Mouse (Mus musculus) midbrain, embryonic 14.5 days (tissue): Measurements from ENCODE around the gene Adcy3. TPM values are rescaled to one million over a fixed set of nuclear protein-coding genes. Genes with fewer than 3 reads are reported as not detected.

Source experiments
- ATAC-seq: fragments of 200-750 bp; cut with Nextera tagmentation; 2 replicates; pipeline ENCODE4 v1.8.0; 2017; ENCODE audit warnings: moderate number of reproducible peaks, moderate library complexity; ENCODE audit not compliant: low FRiP score, low TSS enrichment
- DNase-seq: peaks from one replicate; pipeline ENCODE4 v3.0.0-alpha.2; 2015
- H3K27ac ChIP-seq: fragments of 300-500 bp; sonication (generic); replicated peaks from 2 replicates; pipeline ENCODE4 v1.5.1; 2014; ENCODE audit warnings: mild to moderate bottlenecking, low read depth, low read length, moderate library complexity
- H3K27me3 ChIP-seq: fragments of 300-500 bp; sonication (generic); 2 replicates; pipeline ENCODE4 v1.6.1; 2014; ENCODE audit warnings: low read length, control low read depth, mixed read lengths; ENCODE audit not compliant: control insufficient read depth, insufficient read depth
- H3K36me3 ChIP-seq: fragments of 300-500 bp; sonication (generic); 2 replicates; pipeline ENCODE4 v1.6.1; 2014; ENCODE audit warnings: low read length, control low read depth; ENCODE audit not compliant: control insufficient read depth, insufficient read depth
- H3K4me1 ChIP-seq: fragments of 300-500 bp; sonication (generic); 2 replicates; pipeline ENCODE4 v1.6.1; 2014; ENCODE audit warnings: mild to moderate bottlenecking, antibody characterized with exemption, low read length, control low read depth; ENCODE audit not compliant: control insufficient read depth, insufficient read depth
- H3K4me2 ChIP-seq: fragments of 300-500 bp; sonication (generic); 2 replicates; pipeline ENCODE4 v1.6.1; 2014; ENCODE audit warnings: mild to moderate bottlenecking, low read length, moderate library complexity
- H3K4me3 ChIP-seq: fragments of 300-500 bp; sonication (generic); replicated peaks from 2 replicates; pipeline ENCODE4 v1.5.1; 2014; ENCODE audit warnings: low read depth, low read length
- H3K9ac ChIP-seq: fragments of 300-500 bp; sonication (generic); replicated peaks from 2 replicates; pipeline ENCODE4 v1.6.1; 2014; ENCODE audit warnings: mild to moderate bottlenecking, low read length, moderate library complexity
- H3K9me3 ChIP-seq: fragments of 300-500 bp; sonication (generic); 2 replicates; pipeline ENCODE4 v1.6.1; 2016; ENCODE audit warnings: low read length, control low read depth, mixed read lengths; ENCODE audit not compliant: control insufficient read depth
- WGBS: fragments of 180-500 bp; shearing (Covaris S2); extraction: QIAGEN DNeasy Blood & Tissue Kit; methylation state at CpG from one replicate; pipeline ENCODE4 v1.1.7; 2014; 5-methylcytosine and 5-hydroxymethylcytosine counted together
- polyA plus RNA-seq: library from polyadenylated mRNA; unstranded; fragments of >200 nt; fragmentation: Nextera tagmentation; extraction: Ambion mirVana; gene quantifications from 2 replicates; pipeline ENCODE4 v1.2.1, GENCODE M21; 2014

Gene Adcy3
- polyA plus RNA-seq, 1 experiment from 2014 or later: 9.6 TPM

GRCm38 (mm10) chr12:4208405-4209133 lies 75.7 kb downstream of the Adcy3 start:
- no peak for ATAC-seq
- no peak overlapping the region for H3K27ac ChIP-seq
- H3K4me3 ChIP-seq: no peak overlapping the region
- WGBS: 77% methylated on average over 15 of the region's 15 CpGs
- H3K9me3 ChIP-seq: no peaks in the 10 kb centered on the region
- peak; percentile 76 for DNase-seq
- H3K4me2 ChIP-seq: no peak overlapping the region
- no peaks in the 10 kb centered on the region for H3K4me1 ChIP-seq
- no peak overlapping the region for H3K9ac ChIP-seq
- no peaks in the 10 kb centered on the region for H3K27me3 ChIP-seq
- H3K36me3 ChIP-seq: peaks cover 68% of the 10 kb centered on the region

GRCm38 (mm10) chr12:4209196-4209595 lies 76.3 kb downstream of the Adcy3 start:
- no peaks in the 10 kb centered on the region for H3K4me1 ChIP-seq
- ATAC-seq: no peak
- peaks cover 74% of the 10 kb centered on the region for H3K36me3 ChIP-seq

GRCm38 (mm10) chr12:4211174-4211573 lies 78.3 kb downstream of the Adcy3 start:
- no peaks in the 10 kb centered on the region for H3K27me3 ChIP-seq
- WGBS: 94% methylated on average over 9 of the region's 9 CpGs
- no peaks in the 10 kb centered on the region for H3K9me3 ChIP-seq
- H3K27ac ChIP-seq: no peak overlapping the region
- H3K4me3 ChIP-seq: no peak overlapping the region
- H3K9ac ChIP-seq: no peak overlapping the region
- DNase-seq (no peak), ATAC-seq (no peak)
- H3K4me2 ChIP-seq: no peak overlapping the region
- H3K36me3 ChIP-seq: peaks cover 85% of the 10 kb centered on the region
- no peaks in the 10 kb centered on the region for H3K4me1 ChIP-seq

More at GRCm38 (mm10) chr12:4209196-4209595, 76.3 kb downstream of the Adcy3 start:
- no peaks in the 10 kb centered on the region for H3K9me3 ChIP-seq
- H3K27ac ChIP-seq: no peak overlapping the region
- no peak overlapping the region for H3K9ac ChIP-seq
- H3K4me2 ChIP-seq: no peak overlapping the region
- 96% methylated on average over 9 of the region's 9 CpGs for WGBS
- H3K4me3 ChIP-seq: no peak overlapping the region
- DNase-seq: no peak
- H3K27me3 ChIP-seq: no peaks in the 10 kb centered on the region

- no peak overlapping the region for H3K27ac ChIP-seq
- ATAC-seq (no peak), DNase-seq (no peak)
- H3K4me2 ChIP-seq: no peak overlapping the region
- H3K4me1 ChIP-seq: no peaks in the 10 kb centered on the region
- H3K36me3 ChIP-seq: peaks cover 80% of the 10 kb centered on the region
- H3K9me3 ChIP-seq: no peaks in the 10 kb centered on the region
- no peak overlapping the region for H3K9ac ChIP-seq
- no peaks in the 10 kb centered on the region for H3K27me3 ChIP-seq
- H3K4me3 ChIP-seq: no peak overlapping the region
- 59% methylated on average over 8 of the region's 8 CpGs for WGBS
Observed at GRCm38 (mm10) chr12:4212908-4213307, 80.0 kb downstream of the Adcy3 start.

GRCm38 (mm10) chr12:4230156-4230555 lies 97.3 kb downstream of the Adcy3 start:
- Histone ChIP-seq H3K4me3 (no peak overlapping the region), H3K27ac (no peak overlapping the region), H3K9ac (no peak overlapping the region), H3K27me3 (no peaks in the 10 kb centered on the region), H3K4me2 (no peak overlapping the region), H3K4me1 (no peaks in the 10 kb centered on the region; the same call in 1 of the 2 replicates), H3K9me3 (no peaks in the 10 kb centered on the region), H3K36me3 (peaks cover 9% of the 10 kb centered on the region; the same call in 1 of the 2 replicates)
- 94% methylated on average over 7 of the region's 7 CpGs for WGBS
- DNase-seq (no peak), ATAC-seq (no peak)

- Histone ChIP-seq H3K4me1 (no peaks in the 10 kb centered on the region; the same call in 1 of the 2 replicates), H3K27ac (no peak overlapping the region), H3K9ac (no peak overlapping the region), H3K27me3 (no peaks in the 10 kb centered on the region), H3K4me2 (peak overlapping the region; percentile 75), H3K36me3 (peaks cover 9% of the 10 kb centered on the region; the same call in 1 of the 2 replicates), H3K4me3 (peak overlapping the region; percentile 66; the same call in 1 of the 2 replicates), H3K9me3 (no peaks in the 10 kb centered on the region)
- DNase-seq (no peak), ATAC-seq (no peak)
- 62% methylated on average over 4 of the region's 4 CpGs for WGBS
Observed at GRCm38 (mm10) chr12:4232777-4233176, 99.9 kb downstream of the Adcy3 start.

GRCm38 (mm10) chr12:4233572-4234508 lies 100.9 kb downstream of the Adcy3 start, which contains the start of the genes Ptrhd1 and Cenpo:
Ptrhd1 (plus strand) TSS chr12:4234027.
Cenpo (minus strand) TSS chr12:4234294.
- Histone ChIP-seq H3K36me3 (peaks cover 9% of the 10 kb centered on the region; the same call in 1 of the 2 replicates), H3K9me3 (no peaks in the 10 kb centered on the region), H3K9ac (peak within 1 kb of the TSS; percentile 78), H3K4me2 (peak within 1 kb of the TSS; percentile 75), H3K4me1 (no peaks in the 10 kb centered on the region; the same call in 1 of the 2 replicates), H3K27me3 (no peaks in the 10 kb centered on the region), H3K4me3 (peak within 1 kb of the TSS; percentile 66), H3K27ac (peak within 1 kb of the TSS; percentile 98)
- ATAC-seq: peak; percentile 98
- DNase-seq: peak; percentile 97
- WGBS: under 1% methylated on average over 50 of the region's 50 CpGs

- 93% methylated on average over 15 of the region's 15 CpGs for WGBS
- Histone ChIP-seq H3K27ac (no peak overlapping the region), H3K9me3 (no peaks in the 10 kb centered on the region), H3K27me3 (no peaks in the 10 kb centered on the region), H3K4me2 (no peak overlapping the region), H3K36me3 (no peaks in the 10 kb centered on the region), H3K9ac (no peak overlapping the region), H3K4me1 (no peaks in the 10 kb centered on the region; the same call in 1 of the 2 replicates), H3K4me3 (no peak overlapping the region)
- no peak for ATAC-seq
- no peak for DNase-seq
Observed at GRCm38 (mm10) chr12:4237481-4237880, 104.6 kb downstream of the Adcy3 start.
